Mouse (Mus musculus) MEL (cell line): ENCODE data around the gene Ankrd34c. TPM values are rescaled to one million over a fixed set of nuclear protein-coding genes. Genes with fewer than 3 reads are reported as not detected.

Source experiments
- ELF1 ChIP-seq: IDR thresholded peaks from 2 replicates; pipeline ENCODE4 v1.6.1; 2014; ENCODE audit warnings: low read depth, mild to moderate bottlenecking, inconsistent platforms, low read length, improper control_type of control experiment, moderate library complexity
- EP300 ChIP-seq, 2 experiments: IDR thresholded peaks; 2 replicates each; pipeline ENCODE4 v1.6.1; 2011; ENCODE audit warnings: improper control_type of control experiment in 2 of 2, low read length in 2 of 2, low read depth in 1 of 2, mild to moderate bottlenecking in 1 of 2
- ETS1 ChIP-seq: IDR thresholded peaks from 2 replicates; pipeline ENCODE4 v1.6.1; 2012; ENCODE audit warnings: low read depth, mild to moderate bottlenecking, inconsistent platforms, low read length, improper control_type of control experiment, moderate library complexity
- HCFC1 ChIP-seq: IDR thresholded peaks from 2 replicates; pipeline ENCODE4 v1.6.1; 2012; ENCODE audit warnings: low read depth, mild to moderate bottlenecking, inconsistent platforms, low read length, improper control_type of control experiment, moderate library complexity
- JUND ChIP-seq: IDR thresholded peaks from 2 replicates; pipeline ENCODE4 v1.6.1; 2011; ENCODE audit warnings: low read depth, mild to moderate bottlenecking, improper control_type of control experiment, low read length
- KAT2A ChIP-seq: conservative IDR thresholded peaks from 2 replicates; pipeline ENCODE4 v1.6.1; 2012; ENCODE audit warnings: low read depth, low read length, improper control_type of control experiment, inconsistent platforms
- MAZ ChIP-seq: IDR thresholded peaks from 2 replicates; pipeline ENCODE4 v1.6.1; 2012; ENCODE audit warnings: low read depth, mild to moderate bottlenecking, inconsistent platforms, low read length, improper control_type of control experiment
- MEF2A ChIP-seq: IDR thresholded peaks from 2 replicates; pipeline ENCODE4 v1.6.1; 2014; ENCODE audit warnings: low read depth, mild to moderate bottlenecking, inconsistent platforms, low read length, improper control_type of control experiment; ENCODE audit not compliant: poor library complexity, insufficient replicate concordance, severe bottlenecking; ENCODE audit errors: extremely low read depth
- MYC ChIP-seq: IDR thresholded peaks from 2 replicates; pipeline ENCODE4 v1.6.1; 2011; ENCODE audit warnings: low read depth, mild to moderate bottlenecking, low read length, improper control_type of control experiment, moderate library complexity
- NRF1 ChIP-seq: IDR thresholded peaks from 2 replicates; pipeline ENCODE4 v1.6.1; 2014; ENCODE audit warnings: low read depth, mild to moderate bottlenecking, inconsistent platforms, low read length, improper control_type of control experiment, moderate library complexity; ENCODE audit not compliant: poor library complexity, insufficient read depth, severe bottlenecking
- POLR2AphosphoS2 ChIP-seq: IDR thresholded peaks from 2 replicates; pipeline ENCODE4 v1.6.1; 2011; ENCODE audit warnings: low read length, improper control_type of control experiment
- POLR2AphosphoS5 ChIP-seq: IDR thresholded peaks from 2 replicates; pipeline ENCODE4 v1.6.1; 2012; ENCODE audit warnings: low read depth, borderline replicate concordance, mild to moderate bottlenecking, inconsistent platforms, low read length, moderate library complexity, mixed read lengths
- RAD21 ChIP-seq: IDR thresholded peaks from 2 replicates; pipeline ENCODE4 v1.6.1; 2011; ENCODE audit warnings: mild to moderate bottlenecking, low read depth, low read length, improper control_type of control experiment
- RCOR1 ChIP-seq: IDR thresholded peaks from 2 replicates; pipeline ENCODE4 v1.6.1; 2012; ENCODE audit warnings: low read depth, mild to moderate bottlenecking, inconsistent platforms, low read length, improper control_type of control experiment
- TAL1 ChIP-seq: IDR thresholded peaks from 2 replicates; pipeline ENCODE4 v1.6.1; 2012; ENCODE audit warnings: mild to moderate bottlenecking, inconsistent platforms, low read length, moderate library complexity, mixed read lengths
- TBP ChIP-seq: IDR thresholded peaks from 2 replicates; pipeline ENCODE4 v1.8.0; 2011; ENCODE audit warnings: low read depth, low read length, improper control_type of control experiment
- UBTF ChIP-seq: IDR thresholded peaks from 2 replicates; pipeline ENCODE4 v1.6.1; 2012; ENCODE audit warnings: low read depth, mild to moderate bottlenecking, inconsistent platforms, low read length, improper control_type of control experiment, moderate library complexity, borderline replicate concordance; ENCODE audit not compliant: insufficient read depth
- USF1 ChIP-seq: IDR thresholded peaks from 2 replicates; pipeline ENCODE4 v1.6.1; 2014; ENCODE audit warnings: low read depth, mild to moderate bottlenecking, inconsistent platforms, low read length, improper control_type of control experiment, moderate library complexity
- USF2 ChIP-seq, 2 experiments: IDR thresholded peaks; 2 replicates each; pipeline ENCODE4 v1.6.1; 2011 to 2012; ENCODE audit warnings: improper control_type of control experiment in 2 of 2, low read length in 2 of 2, borderline replicate concordance in 1 of 2, inconsistent platforms in 1 of 2, low read depth in 1 of 2, mild to moderate bottlenecking in 1 of 2; ENCODE audit not compliant: insufficient read depth in 1 of 2
- ZKSCAN1 ChIP-seq: IDR thresholded peaks from 2 replicates; pipeline ENCODE4 v1.6.1; 2012; ENCODE audit warnings: low read depth, mild to moderate bottlenecking, inconsistent platforms, low read length, improper control_type of control experiment, moderate library complexity
- ZMIZ1 ChIP-seq: IDR thresholded peaks from 2 replicates; pipeline ENCODE4 v1.6.1; 2012; ENCODE audit warnings: low read depth, mild to moderate bottlenecking, inconsistent platforms, low read length, improper control_type of control experiment, moderate library complexity
- ZNF384 ChIP-seq: IDR thresholded peaks from 2 replicates; pipeline ENCODE4 v1.6.1; 2012; ENCODE audit warnings: low read depth, mild to moderate bottlenecking, inconsistent platforms, low read length, improper control_type of control experiment
- polyA plus RNA-seq, 2 experiments: library from polyadenylated mRNA; stranded (reverse) in 1 of 2; unstranded in 1 of 2; fragments of >175 nt in 1 of 2; fragments of >200 nt in 1 of 2; gene quantifications; 2 replicates each; pipeline versions ENCODE4 v1.2.1 to v1.2.4; 2012; ENCODE audit warnings: low replicate concordance in 2 of 2, low read depth in 1 of 2; ENCODE audit not compliant: insufficient read length in 2 of 2, insufficient read depth in 1 of 2, missing spikeins in 1 of 2
- total RNA-seq: library from RNA; depleted of rRNA; stranded (reverse); fragments of 300-350 nt; gene quantifications from 2 replicates; pipeline ENCODE4 v1.2.3, GENCODE M21; 2012

Gene Ankrd34c
- total and polyA plus RNA-seq, 3 experiments: not detected

DNA sequence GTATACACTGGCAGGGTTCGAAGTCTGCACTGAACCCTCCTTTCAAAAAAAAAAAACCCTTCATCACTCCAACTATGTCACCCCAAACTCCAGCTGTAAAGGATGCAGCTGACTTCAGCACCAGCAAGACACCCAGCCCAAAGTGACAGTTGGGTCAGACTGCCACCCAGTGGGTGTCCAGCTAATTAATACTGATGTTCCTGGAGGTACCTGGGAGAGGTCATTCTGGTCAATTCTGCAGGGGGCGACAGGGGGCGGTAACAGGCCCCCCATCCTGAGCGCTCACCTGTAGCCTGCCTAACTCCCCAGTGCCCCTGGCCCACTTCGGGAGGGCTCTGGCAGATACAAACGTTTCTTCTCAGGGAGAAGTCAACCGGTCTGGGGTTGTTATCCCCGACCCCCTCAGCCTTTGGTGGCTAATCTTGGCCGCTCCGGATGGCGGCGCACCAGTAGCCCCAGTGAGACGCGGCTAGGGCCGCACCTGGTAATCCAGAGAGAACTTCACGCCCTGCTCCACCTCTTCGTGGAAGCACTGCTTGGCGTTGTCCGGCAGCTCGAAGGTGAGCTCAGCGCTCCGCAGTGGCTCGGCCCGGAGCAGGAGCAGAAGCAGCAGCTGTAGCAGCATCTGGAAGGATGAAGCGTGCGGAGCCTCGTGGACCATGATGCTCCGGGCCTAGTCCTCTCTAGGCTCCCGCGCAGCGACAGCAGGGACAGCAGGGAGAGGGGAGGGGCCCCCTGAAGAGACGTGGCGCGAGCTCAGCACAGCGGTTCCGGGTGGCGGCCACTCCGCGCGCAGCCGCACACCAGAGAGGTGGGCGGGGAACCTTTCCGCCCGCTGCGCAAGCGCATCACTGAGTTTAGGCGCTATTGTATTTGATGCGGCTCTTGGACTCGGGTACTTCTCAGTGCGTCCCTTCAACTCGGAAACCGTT lies 33.7 kb downstream of the Ankrd34c start, which contains the start of gene Tmed3 (continued):
- TF ChIP-seq NRF1 (peak; percentile 98), KAT2A (peak; percentile 46; the same call in 1 of the 2 replicates), ZNF384 (peak; percentile 46; the same call in 1 of the 2 replicates), ZKSCAN1 (no peak), MAZ (no peak; the same call in 1 of the 2 replicates), MYC (peak; percentile 55), ELF1 (peak; percentile 95), JUND (no peak), ETS1 (peak; percentile 79), MEF2A (no peak), TBP (peak; percentile 68), UBTF (no peak), TAL1 (no peak), RCOR1 (no peak), RAD21 (no peak), USF2 (IDR thresholded peaks at IDR 0.05; ENCODE audit: borderline replicate concordance in 1 of 2, insufficient read depth in 1 of 2, low read depth in 1 of 2, low read length in 2 of 2) (no peak), POLR2AphosphoS5 (no peak), POLR2AphosphoS2 (peak; percentile 86; the same call in 1 of the 2 replicates), EP300 (IDR thresholded peaks at IDR 0.05; ENCODE audit: low read depth in 1 of 2, low read length in 2 of 2) (no peak), ZMIZ1 (peak; percentile 83; the same call in 1 of the 2 replicates), HCFC1 (peak; percentile 80), USF1 (no peak)
